Mouse (Mus musculus) kidney, embryonic 14.5 days (tissue): ENCODE results near the gene Myl3. TPM values are rescaled to one million over a fixed set of nuclear protein-coding genes. Genes with fewer than 3 reads are reported as not detected.

Experiments
- ATAC-seq: fragments of 200-750 bp; cut with Nextera tagmentation; 2 replicates; pipeline ENCODE4 v1.8.0; 2017; ENCODE audit warnings: moderate number of reproducible peaks, mild to moderate bottlenecking, moderate TSS enrichment, moderate library complexity; ENCODE audit not compliant: low FRiP score, low TSS enrichment
- H3K27ac ChIP-seq: fragments of 300-500 bp; sonication (generic); 2 replicates; pipeline ENCODE4 v1.5.1; 2014; ENCODE audit warnings: low read depth, mild to moderate bottlenecking, low read length, moderate library complexity, mixed read lengths
- H3K27me3 ChIP-seq: fragments of 300-500 bp; sonication (generic); 2 replicates; pipeline ENCODE4 v1.6.1; 2014; ENCODE audit warnings: mild to moderate bottlenecking, low read length; ENCODE audit not compliant: control insufficient read depth, insufficient read depth
- H3K36me3 ChIP-seq: fragments of 300-500 bp; sonication (generic); 2 replicates; pipeline ENCODE4 v1.6.1; 2014; ENCODE audit warnings: low read length, mixed read lengths; ENCODE audit not compliant: control insufficient read depth, insufficient read depth
- H3K4me1 ChIP-seq: fragments of 300-500 bp; sonication (generic); 2 replicates; pipeline ENCODE4 v1.6.1; 2014; ENCODE audit warnings: low read length, mixed read lengths; ENCODE audit not compliant: control insufficient read depth, insufficient read depth
- H3K4me2 ChIP-seq: fragments of 300-500 bp; sonication (generic); replicated peaks from 2 replicates; pipeline ENCODE4 v1.6.1; 2014; ENCODE audit warnings: low read depth, mild to moderate bottlenecking, low read length
- H3K4me3 ChIP-seq: fragments of 300-500 bp; sonication (generic); 2 replicates; pipeline ENCODE4 v1.5.1; 2014; ENCODE audit warnings: mild to moderate bottlenecking, low read length
- H3K9ac ChIP-seq: fragments of 300-500 bp; sonication (generic); 2 replicates; pipeline ENCODE4 v1.6.1; 2014; ENCODE audit warnings: low read depth, mild to moderate bottlenecking, low read length, moderate library complexity
- H3K9me3 ChIP-seq: fragments of 300-500 bp; sonication (generic); 2 replicates; pipeline ENCODE4 v1.6.1; 2016; ENCODE audit warnings: low read length; ENCODE audit not compliant: control insufficient read depth
- WGBS: fragments of 180-500 bp; shearing (Covaris S2); extraction: QIAGEN DNeasy Blood & Tissue Kit; methylation state at CpG from one replicate; pipeline ENCODE4 v1.1.7; 2014; 5-methylcytosine and 5-hydroxymethylcytosine counted together
- polyA plus RNA-seq: library from polyadenylated mRNA; unstranded; fragments of >200 nt; fragmentation: Nextera tagmentation; extraction: Ambion mirVana; gene quantifications from 2 replicates; pipeline ENCODE4 v1.2.1, GENCODE M21; 2014

The Myl3 gene
- polyA plus RNA-seq, 1 experiment from 2014 or later, result 1.4 TPM

GRCm38 (mm10) chr9:110759265-110759664 lies 17.6 kb downstream of the Myl3 start:
- ATAC-seq, result peak; percentile 66; the same call in 1 of the 2 replicates
- Histone ChIP-seq H3K4me1 (no peaks in the 10 kb centered on the region), H3K27me3 (no peaks in the 10 kb centered on the region; the same call in 1 of the 2 replicates), H3K27ac (no peak overlapping the region), H3K36me3 (no peaks in the 10 kb centered on the region), H3K4me2 (no peak overlapping the region), H3K9me3 (no peaks in the 10 kb centered on the region), H3K9ac (no peak overlapping the region), H3K4me3 (no peak overlapping the region)
- WGBS, result 39% methylated on average over 2 of the region's 2 CpGs

GRCm38 (mm10) chr9:110760886-110761285 lies 19.2 kb downstream of the Myl3 start:
- no peaks in the 10 kb centered on the region for H3K4me1 ChIP-seq
- no peaks in the 10 kb centered on the region for H3K36me3 ChIP-seq
- WGBS, result 75% methylated on average over 8 of the region's 8 CpGs
- H3K9ac ChIP-seq, result no peak overlapping the region
- no peak overlapping the region for H3K4me3 ChIP-seq
- no peak for ATAC-seq
- H3K9me3 ChIP-seq, result no peaks in the 10 kb centered on the region
- no peak overlapping the region for H3K4me2 ChIP-seq
- no peak overlapping the region for H3K27ac ChIP-seq
- no peaks in the 10 kb centered on the region; the same call in 1 of the 2 replicates for H3K27me3 ChIP-seq

- Histone ChIP-seq H3K9me3 (no peaks in the 10 kb centered on the region), H3K27me3 (no peaks in the 10 kb centered on the region; the same call in 1 of the 2 replicates), H3K4me1 (no peaks in the 10 kb centered on the region), H3K36me3 (no peaks in the 10 kb centered on the region), H3K4me3 (no peak overlapping the region), H3K9ac (no peak overlapping the region), H3K4me2 (no peak overlapping the region), H3K27ac (no peak overlapping the region)
- WGBS, result 77% methylated on average over 10 of the region's 10 CpGs
- no peak for ATAC-seq
Measured at GRCm38 (mm10) chr9:110762763-110763162, 21.1 kb downstream of the Myl3 start.

- H3K4me3 ChIP-seq, result no peak overlapping the region
- no peaks in the 10 kb centered on the region for H3K4me1 ChIP-seq
- H3K27ac ChIP-seq, result no peak overlapping the region
- no peak overlapping the region for H3K9ac ChIP-seq
- no peak for ATAC-seq
- no peak overlapping the region for H3K4me2 ChIP-seq
- no peaks in the 10 kb centered on the region; the same call in 1 of the 2 replicates for H3K27me3 ChIP-seq
- WGBS, result 63% methylated on average over 2 of the region's 2 CpGs
- H3K9me3 ChIP-seq, result no peaks in the 10 kb centered on the region
- no peaks in the 10 kb centered on the region for H3K36me3 ChIP-seq
Measured at GRCm38 (mm10) chr9:110763405-110763804, 21.7 kb downstream of the Myl3 start.

- no peak overlapping the region for H3K4me3 ChIP-seq
- no peaks in the 10 kb centered on the region for H3K4me1 ChIP-seq
- no peak overlapping the region for H3K27ac ChIP-seq
- ATAC-seq, result no peak
- no peaks in the 10 kb centered on the region for H3K27me3 ChIP-seq
- H3K36me3 ChIP-seq, result no peaks in the 10 kb centered on the region
- no peak overlapping the region for H3K4me2 ChIP-seq
- no peak overlapping the region for H3K9ac ChIP-seq
- 93% methylated on average over 10 of the region's 10 CpGs for WGBS
- H3K9me3 ChIP-seq, result no peaks in the 10 kb centered on the region
Measured at GRCm38 (mm10) chr9:110772336-110772735, 30.7 kb downstream of the Myl3 start.

GRCm38 (mm10) chr9:110774403-110775268 lies 33.0 kb downstream of the Myl3 start:
- no peak for ATAC-seq
- H3K9me3 ChIP-seq, result no peaks in the 10 kb centered on the region
- no peaks in the 10 kb centered on the region for H3K27me3 ChIP-seq
- H3K9ac ChIP-seq, result no peak overlapping the region
- H3K4me1 ChIP-seq, result no peaks in the 10 kb centered on the region
- WGBS, result 70% methylated on average over 15 of the region's 15 CpGs
- H3K4me2 ChIP-seq, result no peak overlapping the region
- no peaks in the 10 kb centered on the region for H3K36me3 ChIP-seq
- H3K27ac ChIP-seq, result peak overlapping the region; percentile 62; the same call in 1 of the 2 replicates
- H3K4me3 ChIP-seq, result no peak overlapping the region

- Histone ChIP-seq H3K27me3 (no peaks in the 10 kb centered on the region), H3K27ac (peak overlapping the region; percentile 62; the same call in 1 of the 2 replicates), H3K4me1 (0 out of 2 replicates have a peak, but pooled peaks cover under 1% of the 10 kb centered on the region), H3K36me3 (no peaks in the 10 kb centered on the region), H3K4me3 (no peak overlapping the region), H3K9me3 (no peaks in the 10 kb centered on the region), H3K4me2 (no peak overlapping the region), H3K9ac (no peak overlapping the region)
- WGBS, result 79% methylated on average over 10 of the region's 10 CpGs
- ATAC-seq, result no peak
Measured at GRCm38 (mm10) chr9:110775269-110776022, 33.8 kb downstream of the Myl3 start.

GRCm38 (mm10) chr9:110778100-110778499 lies 36.4 kb downstream of the Myl3 start:
- Histone ChIP-seq H3K27me3 (no peaks in the 10 kb centered on the region), H3K4me3 (no peak overlapping the region), H3K4me2 (no peak overlapping the region), H3K27ac (no peak overlapping the region), H3K9me3 (no peaks in the 10 kb centered on the region), H3K4me1 (peaks cover 7% of the 10 kb centered on the region; the same call in 1 of the 2 replicates), H3K9ac (0 out of 2 replicates have a peak overlapping the region, but pooled peaks have one; percentile 0), H3K36me3 (no peaks in the 10 kb centered on the region)
- 77% methylated on average over 1 of the region's 1 CpGs for WGBS
- ATAC-seq, result no peak
